Mouse (Mus musculus) NIH3T3 (cell line): ENCODE measurements around the gene Tcl1b4.
A peak's percentile ranks its signal among the peaks of the same experiment; 100 is the strongest.

ENCODE experiments used
- DNase-seq: peaks from one replicate; pipeline ENCODE4 v3.0.0-alpha.2; 2012; ENCODE audit warnings: low read depth

Tcl1b4 gene

DNA sequence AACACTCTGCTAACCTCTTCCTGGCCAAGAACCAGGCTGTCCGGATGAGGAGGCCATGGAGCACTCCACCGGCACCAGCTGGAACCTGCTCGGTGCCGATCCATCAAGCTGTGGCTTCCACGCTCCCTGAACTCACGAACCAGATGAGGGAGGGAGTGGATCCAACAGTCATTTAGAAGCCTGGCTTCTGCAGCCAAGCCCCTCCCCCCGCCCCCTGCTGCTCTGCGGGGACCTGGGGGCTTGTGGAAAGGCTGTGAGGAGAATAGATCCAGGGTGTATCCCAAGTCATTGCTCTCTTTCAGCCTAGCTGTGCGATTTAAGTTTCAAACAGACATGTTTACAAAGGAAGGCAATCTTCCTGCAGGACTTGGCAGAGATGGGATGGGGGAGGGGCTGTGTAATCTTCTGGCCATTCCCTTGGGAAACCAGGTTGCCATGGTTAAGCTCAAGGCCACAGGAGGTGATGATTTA, 47.0 kb downstream of the Tcl1b4 start:
- DNase-seq: peak; percentile 5

DNA sequence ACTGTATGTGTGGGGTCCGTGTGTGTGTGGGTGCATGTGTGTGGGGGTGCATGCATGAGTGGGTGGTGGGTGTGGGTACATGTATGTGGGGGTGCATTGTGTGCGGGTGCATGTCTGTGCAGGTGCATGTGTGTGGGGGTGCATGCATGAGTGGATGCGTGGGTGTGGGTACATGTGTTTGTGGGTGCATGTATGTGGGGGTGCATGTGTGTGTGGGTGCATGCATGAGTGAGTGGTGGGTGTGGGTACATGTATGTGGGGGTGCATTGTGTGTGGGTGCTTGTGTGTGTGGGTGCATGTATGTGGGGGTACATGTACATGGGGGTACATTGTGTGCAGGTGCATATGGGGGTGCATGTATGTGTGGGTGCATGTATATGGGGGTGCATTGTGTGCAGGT, 52.0 kb downstream of the Tcl1b4 start:
- DNase-seq: no peak
